Mouse (Mus musculus) erythroblast, embryonic 14.5 days (primary cell): ENCODE data around the gene Slc6a11.

Source experiments
- GATA1 ChIP-seq: IDR thresholded peaks from 2 replicates; pipeline ENCODE4 v1.6.1; 2012; ENCODE audit warnings: low read length, inconsistent platforms, mixed read lengths
- TAL1 ChIP-seq: IDR thresholded peaks from 3 replicates; pipeline ENCODE4 v1.6.1; 2012; ENCODE audit warnings: low read length, inconsistent platforms, mixed read lengths

GRCm38 (mm10) chr6:114096574-114096973 lies 34.5 kb upstream of the Slc6a11 start:
- TF ChIP-seq TAL1 (no peak), GATA1 (no peak)
